Mouse (Mus musculus): Measurements from ENCODE around the gene Zic4. TPM values are rescaled to one million over a fixed set of nuclear protein-coding genes. Genes with fewer than 3 reads are reported as not detected.

Zic4 gene
- polyA plus RNA-seq, 1 experiment from 2014 or later = not detected

DNA sequence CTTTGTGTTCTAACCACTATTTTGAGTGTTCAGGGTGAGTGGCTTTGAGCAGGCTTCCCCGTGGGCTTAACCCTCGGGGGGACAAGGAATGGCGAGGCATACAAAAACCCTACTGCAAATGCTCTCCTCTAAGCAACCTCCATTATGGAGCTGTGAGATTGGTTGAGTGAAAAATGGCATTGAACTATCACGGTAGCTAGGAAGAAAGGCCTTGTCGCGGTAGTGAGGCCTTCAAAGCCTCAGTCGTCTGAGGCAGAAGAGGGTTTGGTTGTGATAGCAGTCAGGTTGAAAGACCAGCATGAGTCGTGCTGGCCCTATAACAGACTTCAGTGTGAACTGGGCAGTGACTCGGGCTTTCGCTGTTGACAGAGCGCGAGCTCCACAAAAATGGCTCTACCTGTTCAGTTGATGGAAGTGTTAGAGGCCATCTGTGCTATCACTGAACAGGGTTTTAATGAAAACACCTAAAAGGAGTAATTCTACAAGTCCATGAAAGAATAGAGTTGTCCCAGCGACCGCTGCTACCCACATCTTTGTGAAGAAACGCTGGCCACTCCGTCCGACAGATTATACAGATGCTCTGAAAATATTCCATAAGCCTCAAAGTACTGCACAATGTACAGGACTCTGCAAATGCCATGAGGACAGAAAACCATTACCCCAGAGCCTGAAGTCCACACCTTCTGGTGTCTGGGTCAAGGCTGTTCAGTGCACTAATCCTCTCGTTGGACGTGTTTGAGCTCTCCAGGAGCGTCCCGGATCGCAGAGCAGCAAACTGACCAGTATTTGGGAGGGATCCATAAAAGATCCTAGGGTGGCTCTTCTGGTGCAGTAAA, 7.6 kb upstream of the Zic4 start:
- H3K4me2 ChIP-seq (ENCODE audit: low read depth, low read length) = no peak overlapping the region
- no peaks in the 10 kb centered on the region for H3K36me3 ChIP-seq (ENCODE audit: control insufficient read depth, insufficient read depth, low read length)
- WGBS = 6% methylated on average over 22 of the region's 22 CpGs
- no peak for ATAC-seq (ENCODE audit: low read depth)
- no peak overlapping the region for H3K27ac ChIP-seq (ENCODE audit: low read length)
- no peak overlapping the region for H3K4me3 ChIP-seq (ENCODE audit: low read length)
- peaks cover 87% of the 10 kb centered on the region for H3K27me3 ChIP-seq (ENCODE audit: control insufficient read depth, insufficient read depth, low read depth, low read length)
- H3K9me3 ChIP-seq (ENCODE audit: control insufficient read depth, low read length) = no peaks in the 10 kb centered on the region
- peaks cover 4% of the 10 kb centered on the region; the same call in 1 of the 2 replicates for H3K4me1 ChIP-seq (replicated peaks; ENCODE audit: control insufficient read depth, insufficient read depth, low read length)
- no peak overlapping the region for H3K9ac ChIP-seq (ENCODE audit: low read length)

- H3K9ac ChIP-seq (ENCODE audit: low read length) = no peak overlapping the region
- peak overlapping the region; percentile 23; the same call in 1 of the 2 replicates for H3K4me3 ChIP-seq (ENCODE audit: low read length)
- H3K36me3 ChIP-seq (ENCODE audit: control insufficient read depth, insufficient read depth, low read length) = no peaks in the 10 kb centered on the region
- WGBS = 0% methylated on average over 7 of the region's 7 CpGs
- H3K4me2 ChIP-seq (ENCODE audit: low read depth, low read length) = peak overlapping the region; percentile 43; the same call in 1 of the 2 replicates
- H3K27me3 ChIP-seq (ENCODE audit: control insufficient read depth, insufficient read depth, low read depth, low read length) = peaks cover 86% of the 10 kb centered on the region
- no peak overlapping the region for H3K27ac ChIP-seq (ENCODE audit: low read length)
- no peak for ATAC-seq (ENCODE audit: low read depth)
- H3K9me3 ChIP-seq (ENCODE audit: control insufficient read depth, low read length) = no peaks in the 10 kb centered on the region
- H3K4me1 ChIP-seq (replicated peaks; ENCODE audit: control insufficient read depth, insufficient read depth, low read length) = peaks cover 4% of the 10 kb centered on the region; the same call in 1 of the 2 replicates
These were observed 7.0 kb upstream of the Zic4 start for GRCm38 (mm10) chr9:91355270-91355589.

- Histone ChIP-seq H3K27me3 (ENCODE audit: control insufficient read depth, insufficient read depth, low read depth, low read length) (peaks cover 84% of the 10 kb centered on the region), H3K36me3 (ENCODE audit: control insufficient read depth, insufficient read depth, low read length) (no peaks in the 10 kb centered on the region), H3K4me2 (ENCODE audit: low read depth, low read length) (peak overlapping the region; percentile 43), H3K4me1 (replicated peaks; ENCODE audit: control insufficient read depth, insufficient read depth, low read length) (peaks cover 4% of the 10 kb centered on the region; the same call in 1 of the 2 replicates), H3K9me3 (ENCODE audit: control insufficient read depth, low read length) (no peaks in the 10 kb centered on the region), H3K27ac (ENCODE audit: low read length) (no peak overlapping the region), H3K9ac (ENCODE audit: low read length) (no peak overlapping the region), H3K4me3 (ENCODE audit: low read length) (peak overlapping the region; percentile 23; the same call in 1 of the 2 replicates)
- no peak for ATAC-seq (ENCODE audit: low read depth)
- WGBS = under 1% methylated on average over 33 of the region's 35 CpGs
These were observed 6.4 kb upstream of the Zic4 start for GRCm38 (mm10) chr9:91355629-91356352.

DNA sequence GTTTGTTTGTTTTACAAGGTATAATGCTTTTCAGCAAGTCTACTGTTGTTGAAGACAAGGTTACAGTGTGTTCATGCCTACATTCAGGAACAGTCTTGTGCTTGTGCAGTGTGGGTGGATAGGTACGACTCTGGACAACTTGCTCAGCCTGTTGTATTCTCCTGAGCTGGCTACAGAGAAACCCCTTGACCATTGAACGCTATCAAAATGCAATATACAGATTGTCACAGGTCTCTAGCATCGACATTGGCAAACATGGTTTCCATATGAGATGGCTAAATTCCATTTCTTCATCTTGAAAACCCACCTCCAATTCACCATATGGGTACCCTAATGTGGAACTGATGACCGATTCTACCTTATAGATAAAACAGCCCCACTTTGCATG, 5.9 kb upstream of the Zic4 start:
- H3K4me3 ChIP-seq (ENCODE audit: low read length) = no peak overlapping the region
- peaks cover 83% of the 10 kb centered on the region for H3K27me3 ChIP-seq (ENCODE audit: control insufficient read depth, insufficient read depth, low read depth, low read length)
- no peaks in the 10 kb centered on the region for H3K36me3 ChIP-seq (ENCODE audit: control insufficient read depth, insufficient read depth, low read length)
- no peak overlapping the region for H3K27ac ChIP-seq (ENCODE audit: low read length)
- H3K9ac ChIP-seq (ENCODE audit: low read length) = no peak overlapping the region
- H3K4me1 ChIP-seq (replicated peaks; ENCODE audit: control insufficient read depth, insufficient read depth, low read length) = peaks cover 4% of the 10 kb centered on the region; the same call in 1 of the 2 replicates
- no peak for ATAC-seq (ENCODE audit: low read depth)
- WGBS = 21% methylated on average over 4 of the region's 4 CpGs
- no peaks in the 10 kb centered on the region for H3K9me3 ChIP-seq (ENCODE audit: control insufficient read depth, low read length)
- no peak overlapping the region for H3K4me2 ChIP-seq (ENCODE audit: low read depth, low read length)

DNA sequence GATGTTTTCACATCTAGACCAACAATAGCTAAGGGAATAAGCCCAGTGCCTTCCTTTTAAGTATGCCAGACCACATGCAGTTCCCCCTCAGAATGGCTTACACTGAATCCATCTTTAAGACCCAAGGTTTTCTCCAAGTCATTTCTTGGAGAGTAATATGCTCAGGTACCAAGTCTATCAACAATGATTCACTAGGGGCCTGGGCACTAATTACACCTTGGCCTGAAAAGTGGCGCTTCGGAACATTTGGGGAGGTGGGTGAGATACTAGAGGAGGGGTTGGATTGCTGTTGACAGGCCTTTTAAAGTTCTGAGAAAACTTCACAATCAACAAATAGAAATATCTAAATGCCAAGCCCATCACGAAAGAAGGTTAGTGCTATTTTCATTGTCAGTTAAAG, 4.9 kb upstream of the Zic4 start:
- H3K27ac ChIP-seq (ENCODE audit: low read length) = no peak overlapping the region
- no peaks in the 10 kb centered on the region for H3K9me3 ChIP-seq (ENCODE audit: control insufficient read depth, low read length)
- 11% methylated on average over 3 of the region's 3 CpGs for WGBS
- H3K36me3 ChIP-seq (ENCODE audit: control insufficient read depth, insufficient read depth, low read length) = no peaks in the 10 kb centered on the region
- H3K27me3 ChIP-seq (ENCODE audit: control insufficient read depth, insufficient read depth, low read depth, low read length) = peaks cover 84% of the 10 kb centered on the region
- H3K9ac ChIP-seq (ENCODE audit: low read length) = no peak overlapping the region
- ATAC-seq (ENCODE audit: low read depth) = no peak
- peaks cover 11% of the 10 kb centered on the region; the same call in 1 of the 2 replicates for H3K4me1 ChIP-seq (replicated peaks; ENCODE audit: control insufficient read depth, insufficient read depth, low read length)
- H3K4me3 ChIP-seq (ENCODE audit: low read length) = no peak overlapping the region
- no peak overlapping the region for H3K4me2 ChIP-seq (ENCODE audit: low read depth, low read length)

DNA sequence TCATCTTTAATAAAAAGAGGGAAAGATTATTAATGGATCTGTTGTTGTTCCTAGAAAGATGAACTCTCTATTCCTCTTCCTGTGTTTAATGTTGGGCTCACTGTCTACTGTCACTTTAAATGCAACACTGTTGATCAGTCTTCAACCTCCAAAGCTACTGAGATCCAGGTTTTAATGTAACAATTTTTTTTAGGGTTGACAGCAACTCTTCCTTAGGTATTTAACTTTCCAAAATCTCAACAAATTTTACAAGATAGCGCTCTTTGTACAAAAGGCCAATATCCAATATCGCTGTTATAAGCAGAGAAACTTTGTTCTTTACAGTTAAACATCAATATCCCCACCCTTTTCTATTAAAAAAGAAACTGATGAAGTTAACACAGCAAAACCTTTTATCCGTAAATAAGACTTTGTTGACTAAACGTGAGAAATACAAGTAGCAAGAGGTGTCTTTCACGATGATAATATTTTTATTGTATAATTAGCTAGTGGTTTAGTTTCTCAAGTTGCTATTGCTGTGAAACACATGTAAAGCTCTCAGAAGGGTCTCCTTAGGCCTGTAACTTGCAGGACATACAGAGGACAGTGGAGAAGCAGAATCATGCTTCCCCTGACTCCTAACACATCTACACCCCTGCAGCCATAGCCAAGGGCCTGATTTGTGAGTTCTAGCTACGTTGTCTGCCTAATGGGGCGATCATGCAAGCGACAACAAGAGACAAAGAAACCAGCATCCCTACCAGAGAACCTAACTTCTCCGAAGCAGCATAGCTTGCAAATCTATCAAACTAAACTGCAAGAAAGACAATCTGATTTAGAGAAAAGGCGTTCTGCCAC, 3.1 kb upstream of the Zic4 start:
- Histone ChIP-seq H3K36me3 (ENCODE audit: control insufficient read depth, insufficient read depth, low read length) (no peaks in the 10 kb centered on the region), H3K27ac (ENCODE audit: low read length) (no peak overlapping the region), H3K27me3 (ENCODE audit: control insufficient read depth, insufficient read depth, low read depth, low read length) (peaks cover 84% of the 10 kb centered on the region), H3K4me2 (ENCODE audit: low read depth, low read length) (no peak overlapping the region), H3K4me1 (replicated peaks; ENCODE audit: control insufficient read depth, insufficient read depth, low read length) (peaks cover 11% of the 10 kb centered on the region; the same call in 1 of the 2 replicates), H3K9ac (ENCODE audit: low read length) (no peak overlapping the region), H3K9me3 (ENCODE audit: control insufficient read depth, low read length) (no peaks in the 10 kb centered on the region), H3K4me3 (ENCODE audit: low read length) (no peak overlapping the region)
- 11% methylated on average over 10 of the region's 10 CpGs for WGBS
- no peak for ATAC-seq (ENCODE audit: low read depth)

DNA sequence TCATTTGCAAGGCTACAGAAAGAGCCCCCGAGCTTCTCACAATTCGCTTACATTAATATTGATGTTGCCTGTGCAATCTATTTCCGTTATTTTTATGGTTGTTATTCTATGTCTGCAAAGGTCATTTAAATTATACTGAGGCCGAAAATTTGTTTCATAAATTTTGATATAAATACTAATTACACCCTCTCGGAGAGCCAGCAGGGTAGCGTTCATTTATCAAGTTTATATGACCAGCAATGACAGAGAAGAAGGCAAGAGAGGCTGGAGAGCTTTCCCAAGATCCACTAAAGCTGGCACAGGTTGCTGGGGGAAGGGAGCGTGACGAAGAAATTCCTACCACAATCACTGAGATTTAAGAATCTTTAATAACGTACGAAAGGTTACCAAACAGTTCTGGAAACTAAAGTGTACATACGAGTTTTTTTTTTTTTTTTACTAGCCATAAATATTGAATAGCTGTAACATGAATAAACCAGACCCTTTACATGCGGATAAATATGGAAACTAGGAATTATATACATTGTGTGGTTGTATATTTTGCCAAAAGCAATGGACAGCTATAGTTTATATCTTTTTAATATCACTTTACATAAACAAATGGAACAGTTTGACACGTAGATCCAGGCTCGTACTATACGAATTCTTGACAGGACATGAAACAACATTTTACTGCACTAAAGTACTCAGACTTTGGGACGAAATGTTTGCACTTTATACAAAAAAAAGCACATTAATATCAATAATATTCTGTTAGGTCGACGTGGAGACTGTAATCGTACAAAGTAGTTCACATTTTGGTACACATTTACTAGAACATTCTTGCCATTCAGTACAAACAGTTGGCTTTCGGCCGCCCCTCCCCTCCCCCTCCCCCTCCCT, 1.8 kb upstream of the Zic4 start:
- ATAC-seq (ENCODE audit: low read depth) = no peak
- no peak overlapping the region for H3K9ac ChIP-seq (ENCODE audit: low read length)
- H3K9me3 ChIP-seq (ENCODE audit: control insufficient read depth, low read length) = no peaks in the 10 kb centered on the region
- no peak overlapping the region for H3K4me3 ChIP-seq (ENCODE audit: low read length)
- H3K36me3 ChIP-seq (ENCODE audit: control insufficient read depth, insufficient read depth, low read length) = no peaks in the 10 kb centered on the region
- H3K4me1 ChIP-seq (replicated peaks; ENCODE audit: control insufficient read depth, insufficient read depth, low read length) = peaks cover 20% of the 10 kb centered on the region; the same call in 1 of the 2 replicates
- H3K27ac ChIP-seq (ENCODE audit: low read length) = no peak overlapping the region
- H3K4me2 ChIP-seq (ENCODE audit: low read depth, low read length) = no peak overlapping the region
- peaks cover 84% of the 10 kb centered on the region for H3K27me3 ChIP-seq (ENCODE audit: control insufficient read depth, insufficient read depth, low read depth, low read length)
- 5% methylated on average over 21 of the region's 21 CpGs for WGBS

GRCm38 (mm10) chr9:91361033-91361855, 969 bp upstream of the Zic4 start:
- Histone ChIP-seq H3K9me3 (ENCODE audit: control insufficient read depth, low read length) (no peaks in the 10 kb centered on the region), H3K4me2 (ENCODE audit: low read depth, low read length) (peak overlapping the region; percentile 46; the same call in 1 of the 2 replicates), H3K27ac (ENCODE audit: low read length) (no peak overlapping the region), H3K9ac (ENCODE audit: low read length) (no peak overlapping the region), H3K27me3 (ENCODE audit: control insufficient read depth, insufficient read depth, low read depth, low read length) (peaks cover 80% of the 10 kb centered on the region), H3K4me1 (replicated peaks; ENCODE audit: control insufficient read depth, insufficient read depth, low read length) (peaks cover 15% of the 10 kb centered on the region; the same call in 1 of the 2 replicates), H3K4me3 (ENCODE audit: low read length) (no peak overlapping the region; the same call in 1 of the 2 replicates), H3K36me3 (ENCODE audit: control insufficient read depth, insufficient read depth, low read length) (no peaks in the 10 kb centered on the region)
- no peak for ATAC-seq (ENCODE audit: low read depth)
- under 1% methylated on average over 34 of the region's 35 CpGs for WGBS

Measured in lung, embryonic 16.5 days (tissue).